Mouse (Mus musculus) neural tube, embryonic 10.5 days (tissue): ENCODE measurements around the gene Zbtb20.
"Not testable (repeated sequence)": the region's sequence is repeated elsewhere in the genome, so short reads cannot be mapped to it uniquely, and the experiment has no call there.

ENCODE experiments used
- DNase-seq: peaks from one replicate; pipeline ENCODE4 v3.0.0-alpha.2; 2017; ENCODE audit warnings: low spot score; ENCODE audit errors: extremely low spot score

Zbtb20 gene

DNA sequence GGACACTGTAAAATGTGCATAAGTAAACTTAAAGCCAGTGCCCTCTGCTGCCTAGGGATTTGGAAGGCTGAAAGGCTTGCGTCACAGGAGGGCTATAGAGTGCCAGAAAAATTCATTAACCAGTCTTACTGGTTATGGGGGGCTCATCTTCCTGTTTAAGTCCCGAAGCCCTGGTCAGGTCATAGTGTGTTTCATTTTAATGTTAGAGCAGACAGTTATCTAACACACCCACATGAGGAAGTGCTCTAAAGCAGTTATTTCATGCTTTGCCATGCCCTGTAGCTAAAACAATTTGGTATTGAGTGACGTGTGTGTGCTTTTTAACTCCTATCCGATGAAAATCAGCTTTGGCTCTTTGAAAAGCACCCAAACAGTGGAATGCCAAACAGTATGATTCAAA lies 34.3 kb downstream of the Zbtb20 start:
- no peak for DNase-seq

DNA sequence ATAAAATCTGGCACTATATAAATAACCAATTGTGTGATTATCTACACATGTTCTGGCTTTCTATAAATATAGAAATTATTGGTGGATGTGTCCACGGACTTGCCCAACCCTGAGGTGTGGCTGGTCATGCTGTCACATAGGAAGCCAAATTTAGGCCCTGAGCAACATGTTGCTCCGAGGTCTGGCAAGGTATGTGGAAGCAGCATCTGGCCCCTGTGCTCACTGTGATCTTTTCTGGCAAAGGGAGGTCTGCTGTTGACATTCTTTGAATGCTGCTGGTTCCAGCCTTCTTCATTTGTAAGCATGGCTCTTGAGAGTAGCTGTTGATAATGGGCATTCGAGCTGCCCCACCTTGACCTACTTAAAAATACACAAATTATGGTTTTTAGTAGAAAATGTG lies 35.0 kb downstream of the Zbtb20 start:
- no peak for DNase-seq

- no peak for DNase-seq
Measured at GRCm38 (mm10) chr16:42911326-42911725, 35.6 kb downstream of the Zbtb20 start.

- DNase-seq, result no peak
Measured at GRCm38 (mm10) chr16:42911815-42912214, 36.1 kb downstream of the Zbtb20 start.

GRCm38 (mm10) chr16:42913291-42913690 lies 37.6 kb downstream of the Zbtb20 start:
- DNase-seq, result no peak

DNA sequence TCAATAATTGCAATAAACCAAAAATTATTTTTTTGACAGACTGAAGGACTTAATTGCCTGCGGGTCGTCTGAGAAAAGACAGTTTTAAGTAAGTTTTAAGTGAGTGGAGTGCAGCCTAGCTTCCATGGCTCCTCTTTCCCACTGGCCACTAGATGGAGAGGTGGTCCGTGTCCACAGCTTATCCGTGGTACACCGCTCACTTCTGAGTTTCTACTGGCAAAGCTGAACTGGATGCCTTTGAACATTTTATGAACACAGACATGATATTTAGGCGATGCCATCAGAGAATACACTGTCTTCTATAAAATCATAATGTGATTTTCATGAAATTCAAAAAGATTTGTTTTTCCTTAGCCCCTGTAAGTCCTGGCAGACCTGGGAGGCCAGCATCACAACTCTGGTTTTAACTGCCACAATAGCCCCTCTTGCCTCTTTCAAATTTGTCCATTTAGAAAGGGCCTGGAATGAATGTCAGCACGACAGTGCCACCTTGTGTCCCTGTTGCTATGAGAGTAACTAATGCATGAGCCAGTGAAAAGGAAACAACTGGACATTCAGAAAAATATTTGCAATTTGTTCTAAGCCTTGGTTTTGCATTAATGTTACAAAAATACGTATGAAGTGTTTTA lies 38.9 kb downstream of the Zbtb20 start:
- peak; percentile 37 for DNase-seq

DNA sequence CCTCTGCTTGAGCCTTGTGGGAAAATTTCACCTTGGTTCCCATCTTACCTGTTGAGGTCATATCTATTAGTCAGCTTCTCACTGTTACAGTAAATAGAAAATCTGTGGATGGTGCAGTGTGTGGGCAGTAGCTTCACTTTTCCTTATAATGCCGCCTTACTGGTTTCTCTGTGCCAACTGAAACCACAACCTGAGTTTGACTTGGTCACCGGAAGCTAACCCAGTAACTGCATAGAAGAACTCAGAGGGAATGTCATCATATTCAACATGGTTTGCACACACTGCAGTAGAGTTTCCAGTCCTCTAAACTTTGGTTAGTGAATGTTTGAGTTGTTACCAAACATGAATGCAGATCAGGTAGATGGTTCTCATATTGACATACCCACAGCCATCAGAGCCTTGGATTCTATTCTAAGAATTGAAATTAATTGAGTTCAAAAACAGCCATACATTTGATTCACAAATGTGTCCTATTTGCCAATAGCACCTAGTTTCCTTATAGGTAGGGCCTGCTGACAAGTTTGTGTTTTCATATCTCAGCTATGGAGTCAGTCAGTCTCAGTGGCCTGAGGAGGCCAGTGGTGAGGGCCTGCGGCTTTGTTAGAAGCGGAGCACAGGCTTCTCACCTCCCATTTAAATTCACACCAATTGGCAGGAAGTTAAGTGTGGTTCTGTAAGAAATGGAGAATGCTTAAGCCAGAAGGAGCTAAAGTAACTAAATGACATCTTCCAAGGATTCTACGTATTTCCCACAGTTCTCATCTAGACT lies 44.5 kb downstream of the Zbtb20 start:
- no peak for DNase-seq

DNA sequence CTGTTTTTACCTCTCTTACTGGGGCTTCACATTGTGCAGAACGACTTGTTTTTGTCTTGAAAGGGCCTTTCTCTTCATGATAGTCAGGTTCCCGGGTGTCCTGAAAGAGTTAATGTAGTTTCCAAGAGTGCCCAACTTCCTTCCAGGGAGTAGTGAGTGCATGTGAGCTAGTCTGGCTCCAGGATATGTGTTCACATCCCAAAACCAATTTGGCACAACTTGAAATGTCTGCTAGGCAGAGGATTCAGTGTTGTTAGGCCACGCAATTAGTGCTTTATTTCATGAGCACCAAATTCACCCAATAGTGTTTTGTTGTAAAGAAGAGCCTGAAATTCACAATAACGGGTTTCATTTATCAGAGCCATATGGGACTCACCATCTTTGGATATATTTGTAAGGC lies 45.8 kb downstream of the Zbtb20 start:
- no peak for DNase-seq

DNA sequence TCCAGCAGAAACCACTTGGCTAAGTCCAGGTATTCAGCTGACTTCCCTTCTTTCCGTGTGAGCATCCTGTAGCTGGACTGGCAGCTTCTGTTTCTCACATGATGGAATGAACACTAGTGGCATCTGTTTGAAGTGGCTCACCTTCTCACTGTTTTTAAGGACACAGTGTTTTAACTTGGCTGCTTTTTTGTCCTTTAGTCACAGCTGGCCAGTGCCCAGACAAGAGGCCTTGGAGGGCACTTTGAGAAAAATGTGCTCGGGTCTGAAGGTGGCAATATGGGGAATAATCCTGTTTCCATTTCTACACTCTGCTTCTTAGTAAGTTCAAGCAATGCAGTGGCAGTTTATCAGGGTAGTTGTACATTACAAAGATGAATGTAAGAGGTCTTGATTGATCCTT lies 62.5 kb downstream of the Zbtb20 start:
- DNase-seq, result no peak

GRCm38 (mm10) chr16:42947016-42947415 lies 71.3 kb downstream of the Zbtb20 start:
- no peak for DNase-seq

- DNase-seq, result not testable (repeated sequence)
Measured at GRCm38 (mm10) chr16:42955401-42955800, 79.7 kb downstream of the Zbtb20 start.

DNA sequence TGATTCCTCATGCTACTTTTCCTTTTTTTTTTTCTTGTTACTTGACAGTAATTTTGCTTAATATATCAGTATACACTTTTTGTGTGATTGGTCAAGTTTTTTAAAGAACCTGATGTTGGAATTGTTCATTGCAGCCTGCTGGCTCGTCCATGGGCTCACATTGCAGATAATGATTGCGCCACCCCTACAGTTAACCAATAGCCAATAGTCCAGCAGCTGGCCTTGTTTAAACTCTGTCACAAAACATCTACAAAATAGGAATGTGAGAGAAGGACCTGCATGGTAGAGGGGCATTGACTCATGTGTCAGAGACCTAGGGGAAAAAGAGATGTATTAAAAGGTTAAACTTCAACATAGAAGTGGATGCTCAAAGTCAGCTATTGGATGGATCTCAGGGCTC lies 97.2 kb downstream of the Zbtb20 start:
- no peak for DNase-seq

GRCm38 (mm10) chr16:42998896-42999295 lies 123.2 kb downstream of the Zbtb20 start:
- DNase-seq, result no peak

DNA sequence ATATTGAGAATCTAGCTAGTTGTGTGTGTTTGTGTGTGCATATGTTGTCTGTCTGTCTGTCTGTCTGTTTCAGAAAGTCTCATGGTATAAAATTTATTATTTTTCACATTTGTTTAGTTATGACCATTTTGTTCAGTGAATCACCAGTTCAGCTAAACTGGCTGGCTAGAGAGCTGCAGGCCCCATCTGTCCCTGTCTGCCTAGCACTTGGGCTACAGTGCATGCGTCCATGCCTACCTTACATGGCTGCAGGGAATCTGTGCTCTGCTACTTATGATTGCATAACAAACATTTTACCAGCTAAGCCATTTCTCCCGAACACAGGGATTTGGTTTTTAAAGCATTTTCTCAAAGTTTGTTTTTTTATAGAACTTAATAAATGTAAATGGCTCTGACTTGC lies 150.7 kb downstream of the Zbtb20 start:
- no peak for DNase-seq

GRCm38 (mm10) chr16:43029243-43029642 lies 153.6 kb downstream of the Zbtb20 start:
- no peak for DNase-seq

DNA sequence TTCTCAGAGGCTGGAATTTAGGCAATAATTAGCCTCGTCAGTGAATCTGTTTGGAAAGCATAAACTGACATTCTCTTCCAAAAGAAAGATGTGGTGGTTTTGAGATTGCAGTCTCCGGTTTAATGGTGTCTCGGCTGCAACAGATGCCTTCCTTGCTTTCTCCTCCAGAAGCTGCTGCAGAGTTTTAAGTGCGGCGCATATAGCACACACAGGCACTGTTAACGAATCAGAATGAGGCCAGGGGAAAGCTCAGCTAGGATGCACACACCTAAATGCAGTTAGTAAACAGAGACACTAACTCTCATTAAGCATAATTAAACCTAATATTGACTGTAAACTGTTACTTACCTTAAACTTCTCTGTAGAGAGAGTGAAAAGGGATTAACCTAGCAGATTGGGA lies 160.0 kb downstream of the Zbtb20 start:
- no peak for DNase-seq

GRCm38 (mm10) chr16:43036510-43036909 lies 160.8 kb downstream of the Zbtb20 start:
- DNase-seq, result no peak

GRCm38 (mm10) chr16:43037320-43037719 lies 161.6 kb downstream of the Zbtb20 start:
- no peak for DNase-seq

DNA sequence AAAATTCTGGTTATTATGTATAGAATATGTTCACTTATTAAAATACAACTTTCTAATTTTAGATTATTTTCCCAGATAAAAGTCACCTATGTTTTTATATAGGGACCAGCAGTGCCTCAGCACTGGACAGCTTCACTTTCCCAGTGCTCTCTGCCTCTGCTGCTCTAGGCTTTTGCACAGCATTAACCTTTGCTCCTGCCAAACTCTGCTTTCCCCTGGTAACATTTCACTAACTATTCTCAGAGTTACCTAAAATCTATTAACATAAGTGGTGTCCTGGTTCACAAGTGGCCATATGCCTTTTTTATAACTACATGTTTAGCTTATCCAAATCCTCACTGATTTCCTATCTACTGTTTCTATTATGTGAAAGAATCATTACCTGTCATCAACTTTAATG lies 169.9 kb downstream of the Zbtb20 start:
- no peak for DNase-seq

DNA sequence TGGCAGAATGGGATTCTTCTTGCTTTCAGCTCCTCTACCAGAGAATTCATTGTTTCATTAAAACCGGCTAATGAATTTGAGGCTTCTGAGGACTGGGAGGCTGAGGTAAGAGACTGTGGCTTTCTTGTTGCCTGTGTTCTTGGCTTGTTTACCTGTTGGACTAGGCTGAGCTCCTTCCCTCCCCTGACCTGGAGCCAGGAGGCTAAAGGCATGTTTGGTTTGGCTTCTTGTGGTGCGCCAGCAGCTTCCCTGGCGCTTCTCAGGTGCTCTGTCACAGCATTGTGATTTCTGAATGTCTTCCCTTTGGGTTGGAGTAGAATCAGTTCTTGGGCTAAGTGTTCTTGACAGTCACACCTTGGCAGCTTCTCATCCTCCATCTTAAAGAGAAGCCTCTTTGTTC lies 171.0 kb downstream of the Zbtb20 start:
- no peak for DNase-seq

DNA sequence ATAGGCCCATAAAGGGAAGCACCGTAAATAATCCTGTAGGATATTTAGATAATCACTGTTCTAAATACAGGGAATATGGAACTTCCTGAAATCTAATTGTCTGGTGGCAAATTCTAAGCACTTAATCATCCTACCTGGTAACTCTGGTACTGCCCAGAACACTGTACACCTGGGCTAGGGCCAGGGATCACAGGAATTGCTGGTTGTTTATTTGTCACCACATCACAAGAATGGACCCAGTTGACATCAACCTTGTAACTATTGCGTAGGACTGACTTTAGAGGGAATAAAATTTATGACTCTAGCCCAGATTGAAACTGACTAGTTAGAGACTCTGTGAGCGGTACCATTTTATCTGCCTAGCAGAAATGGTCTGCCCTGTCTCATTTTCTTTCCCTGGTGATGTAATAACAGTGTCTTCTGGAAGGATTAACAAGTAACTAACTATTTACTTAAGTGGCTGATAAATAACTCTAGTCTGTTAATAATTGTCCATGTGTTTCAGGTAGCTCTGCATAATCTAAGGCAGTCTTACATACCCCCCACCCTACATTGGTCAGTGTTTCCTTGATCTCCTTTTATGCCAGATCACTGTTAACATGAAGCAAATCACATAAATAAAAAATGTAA lies 194.1 kb downstream of the Zbtb20 start:
- no peak for DNase-seq

- no peak for DNase-seq
Measured at GRCm38 (mm10) chr16:43071875-43072274, 196.2 kb downstream of the Zbtb20 start.
